Mouse (Mus musculus): ENCODE results near the gene Slc10a7.
A peak's percentile ranks its signal among the peaks of the same experiment; 100 is the strongest.

Slc10a7 gene

DNA sequence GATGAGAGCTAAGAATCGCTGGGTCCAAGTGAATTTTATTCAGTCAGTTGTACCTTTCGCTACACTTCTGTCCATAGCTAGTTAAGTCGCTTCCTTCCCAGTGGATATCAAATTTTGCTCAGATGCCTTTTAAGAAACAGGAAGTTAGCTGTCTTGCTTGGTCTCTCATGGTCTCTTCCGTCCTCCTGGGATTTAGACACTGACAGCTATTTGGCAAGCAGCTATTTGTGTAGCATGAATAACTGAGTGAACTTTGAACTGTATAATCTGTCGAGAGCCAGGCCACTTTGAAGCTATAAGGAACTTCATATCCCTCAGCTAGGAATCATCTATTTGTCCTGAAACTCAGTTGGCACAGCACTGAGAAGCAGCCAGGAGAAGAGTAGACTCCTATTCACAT is 117.5 kb downstream of the Slc10a7 start:
- DNase-seq: peak in 1 of 2 experiments; percentile 5

- DNase-seq: no peak
Measured at GRCm38 (mm10) chr8:78627793-78628192, 118.6 kb downstream of the Slc10a7 start.

DNA sequence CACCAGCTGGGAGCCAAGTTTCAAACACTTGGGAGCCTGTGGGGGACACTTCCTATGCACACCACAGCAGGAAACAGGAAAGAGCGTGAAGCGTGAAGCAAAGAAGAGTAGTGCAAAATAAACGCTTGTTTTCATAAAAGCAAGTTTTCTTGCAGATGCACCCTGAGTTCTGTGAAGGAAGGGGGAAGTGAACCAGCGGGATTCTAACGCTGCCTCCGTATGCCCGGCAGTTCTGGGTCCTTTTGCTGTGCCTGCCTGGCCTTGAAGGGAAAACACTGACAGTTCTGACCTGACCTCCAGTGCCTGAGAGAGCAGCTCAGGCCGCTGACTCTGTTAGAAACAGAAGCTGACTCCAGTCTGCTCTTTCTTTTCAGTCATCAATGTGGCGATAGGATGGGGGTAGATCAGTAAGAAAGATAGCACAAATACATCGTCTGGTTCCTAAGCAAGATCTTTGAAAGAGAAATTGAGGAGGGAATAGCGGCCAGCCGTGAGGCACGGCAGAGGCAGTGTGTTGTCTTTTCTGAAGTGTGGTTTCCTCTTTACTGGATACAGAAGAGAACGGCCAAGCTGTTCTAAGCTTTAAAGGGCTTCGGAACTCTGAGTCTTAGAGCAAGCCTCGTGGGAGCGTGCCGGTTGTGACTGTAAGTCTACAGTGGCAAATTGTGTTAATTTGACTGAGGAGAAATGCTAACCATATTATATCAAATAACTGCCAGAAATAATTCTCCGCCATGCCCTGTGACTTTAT is 121.4 kb downstream of the Slc10a7 start:
- no peak for DNase-seq

DNA sequence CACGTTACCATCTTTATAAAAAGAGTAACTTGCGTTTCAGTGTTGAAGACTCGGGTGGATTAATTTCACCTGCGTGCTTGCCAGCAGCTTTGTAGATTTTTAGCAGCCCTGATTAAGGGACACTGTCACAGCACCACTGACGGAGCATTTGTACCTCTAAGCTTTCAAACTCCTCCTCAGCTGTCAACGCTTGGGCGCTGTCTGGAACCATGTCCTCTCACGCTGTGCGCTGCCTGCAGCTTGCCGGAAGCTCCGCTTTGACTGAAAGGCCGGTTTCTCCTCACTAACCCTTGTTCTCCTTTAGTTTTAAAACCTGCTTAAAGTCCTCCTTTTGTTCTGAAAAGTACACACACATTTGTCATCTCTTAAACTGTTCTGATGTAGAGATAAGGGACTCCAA is 123.9 kb downstream of the Slc10a7 start:
- no peak for DNase-seq

GRCm38 (mm10) chr8:78634018-78634417 is 124.9 kb downstream of the Slc10a7 start:
- no peak for DNase-seq

DNA sequence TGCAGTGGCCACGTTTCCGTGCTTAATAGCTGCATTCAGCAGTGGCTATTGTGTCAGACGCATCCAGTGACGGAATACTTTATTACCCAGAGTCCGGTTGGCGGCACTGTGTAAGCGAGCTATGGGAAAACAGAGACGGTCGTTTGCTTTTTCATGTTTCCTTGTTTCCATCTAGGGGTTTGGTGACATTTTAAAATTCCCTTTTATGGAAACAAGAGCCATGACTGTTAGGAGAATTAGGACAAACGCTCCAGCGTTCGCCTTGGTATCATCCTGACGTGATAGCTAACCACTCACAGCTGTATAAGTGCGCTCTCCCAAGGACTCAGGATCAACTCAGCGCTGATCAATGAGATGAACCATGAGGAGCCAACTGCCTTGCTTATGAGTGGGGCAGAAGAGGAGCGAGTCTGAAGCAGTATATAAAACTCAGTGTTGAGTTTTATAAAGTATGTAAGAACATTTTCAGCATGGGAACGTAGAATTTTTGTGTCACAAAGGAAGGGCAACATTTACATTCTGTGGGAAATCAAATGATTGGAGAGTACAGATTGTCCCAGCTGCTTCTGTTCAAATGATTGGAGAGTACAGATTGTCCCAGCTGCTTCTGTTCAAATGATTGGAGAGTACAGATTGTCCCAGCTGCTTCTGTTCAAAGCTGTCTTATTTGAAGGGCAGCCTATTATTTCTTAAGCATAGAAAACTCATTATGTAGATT is 125.5 kb downstream of the Slc10a7 start:
- DNase-seq: no peak

DNA sequence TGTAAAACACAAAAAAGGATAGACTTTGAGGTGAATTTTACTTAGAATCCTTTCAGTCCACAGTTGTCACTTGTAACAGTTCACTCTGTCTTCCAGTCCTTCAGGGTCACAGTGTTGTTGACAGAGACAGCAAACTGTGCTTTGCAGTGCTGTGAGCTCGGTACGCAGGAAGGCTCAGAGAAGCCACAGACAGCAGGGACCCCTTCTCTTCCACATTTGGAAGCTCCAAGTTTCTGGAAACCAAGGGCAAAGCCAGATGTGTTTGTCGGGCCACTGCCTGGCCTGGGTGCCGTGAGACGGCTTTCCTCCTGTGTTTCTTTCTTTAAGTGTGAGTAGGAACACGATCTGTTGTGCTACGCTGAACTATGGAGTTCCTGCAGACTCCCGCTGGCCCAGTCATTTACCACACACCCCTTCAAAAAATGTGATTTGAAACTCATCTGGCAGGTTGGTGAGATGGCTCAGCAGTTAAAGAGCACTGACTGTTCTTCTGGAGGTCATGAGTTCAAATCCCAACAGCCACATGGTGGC is 126.2 kb downstream of the Slc10a7 start:
- DNase-seq: no peak

- no peak for DNase-seq
Measured at GRCm38 (mm10) chr8:78641919-78642318, 132.8 kb downstream of the Slc10a7 start.

DNA sequence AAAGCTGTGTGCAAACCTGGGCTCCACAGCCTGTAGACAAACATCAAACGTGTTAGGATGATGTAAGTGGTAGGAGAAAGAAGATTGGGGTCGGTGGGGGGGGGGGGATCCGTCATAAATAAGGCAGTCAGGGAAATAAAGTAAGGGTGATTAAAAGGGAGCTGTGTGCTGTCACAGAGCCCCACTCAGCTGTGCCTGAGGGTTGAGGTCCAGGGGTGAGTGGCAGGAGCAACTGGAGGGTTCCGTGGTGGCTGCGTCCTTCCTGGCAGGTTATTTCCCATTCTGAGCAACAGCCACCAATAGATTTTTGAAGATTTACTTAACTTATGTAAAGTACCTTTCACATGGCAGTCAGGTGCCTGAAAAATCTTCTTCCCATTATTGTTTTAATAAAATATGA is 133.2 kb downstream of the Slc10a7 start:
- DNase-seq: no peak

DNA sequence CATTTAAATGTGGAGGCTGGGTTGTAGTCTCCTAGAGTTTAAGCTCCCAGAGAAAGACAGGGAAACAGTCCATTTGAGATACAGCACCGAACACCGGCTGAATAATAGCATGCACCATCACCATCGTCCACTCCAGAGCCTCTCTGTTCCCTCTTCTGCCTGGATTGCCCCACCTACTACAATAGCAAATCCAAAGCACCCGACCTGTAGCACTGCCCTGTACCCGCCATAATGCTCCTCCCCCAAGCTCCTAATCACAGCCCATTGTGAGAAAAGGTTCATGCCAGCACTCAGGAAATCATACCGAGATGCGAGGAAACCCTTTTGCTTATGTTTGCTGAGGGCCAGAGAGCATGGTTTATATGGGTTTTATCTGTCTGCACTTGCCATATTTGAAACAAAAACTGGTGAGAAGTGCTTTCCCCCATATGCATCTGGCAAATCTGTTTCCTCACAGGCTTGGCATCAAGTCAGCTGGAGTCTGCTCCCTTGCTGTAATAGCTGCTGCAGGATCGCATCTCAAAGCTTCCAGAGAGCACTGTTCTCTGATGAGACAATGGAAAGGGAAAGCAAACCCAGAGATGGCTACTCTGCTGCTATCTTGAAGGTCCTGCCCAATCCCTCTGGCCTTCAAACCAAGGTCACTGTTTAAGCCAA is 138.0 kb downstream of the Slc10a7 start:
- DNase-seq: no peak

DNA sequence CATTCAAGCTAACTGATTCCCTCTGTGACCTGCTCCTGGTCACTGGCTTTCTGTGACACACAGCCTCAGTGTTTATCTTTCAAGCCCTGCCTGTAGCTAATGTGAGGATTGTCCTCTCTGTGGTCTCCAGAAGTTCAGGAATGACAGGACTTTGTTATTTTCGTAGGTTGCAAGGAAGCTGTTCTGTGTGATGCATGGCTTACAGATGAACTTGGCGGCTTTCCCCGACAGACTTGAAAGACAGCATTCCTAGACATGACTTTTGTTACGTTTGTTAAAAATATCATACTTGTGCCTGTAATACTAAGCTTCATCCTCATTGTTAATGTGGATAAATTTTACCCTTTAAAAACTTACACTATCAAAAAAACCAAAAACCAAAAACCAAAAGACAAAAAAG is 138.7 kb downstream of the Slc10a7 start:
- DNase-seq: no peak

- peak; percentile 31 to 61 for DNase-seq
Measured at GRCm38 (mm10) chr8:78648918-78649317, 139.8 kb downstream of the Slc10a7 start.

DNA sequence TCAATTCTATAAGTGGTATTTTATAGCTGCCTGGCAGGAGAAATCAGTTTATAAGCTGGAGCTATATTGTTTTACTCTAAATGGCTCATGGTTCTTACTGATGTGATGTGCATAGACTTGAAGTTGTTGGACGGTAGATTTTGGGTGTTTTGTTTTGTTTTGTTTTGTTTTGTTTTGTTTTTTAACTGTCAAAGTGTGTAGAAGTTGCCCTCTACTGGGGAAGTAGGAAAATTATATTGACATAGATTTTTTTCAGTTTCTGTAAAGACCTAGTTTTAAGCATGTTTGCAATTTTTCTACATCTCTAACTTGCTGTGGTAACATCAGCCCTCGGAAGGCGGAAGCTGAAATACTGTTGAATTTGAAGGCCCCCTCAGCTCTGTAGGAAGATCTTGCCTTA is 142.5 kb downstream of the Slc10a7 start:
- DNase-seq: no peak

DNA sequence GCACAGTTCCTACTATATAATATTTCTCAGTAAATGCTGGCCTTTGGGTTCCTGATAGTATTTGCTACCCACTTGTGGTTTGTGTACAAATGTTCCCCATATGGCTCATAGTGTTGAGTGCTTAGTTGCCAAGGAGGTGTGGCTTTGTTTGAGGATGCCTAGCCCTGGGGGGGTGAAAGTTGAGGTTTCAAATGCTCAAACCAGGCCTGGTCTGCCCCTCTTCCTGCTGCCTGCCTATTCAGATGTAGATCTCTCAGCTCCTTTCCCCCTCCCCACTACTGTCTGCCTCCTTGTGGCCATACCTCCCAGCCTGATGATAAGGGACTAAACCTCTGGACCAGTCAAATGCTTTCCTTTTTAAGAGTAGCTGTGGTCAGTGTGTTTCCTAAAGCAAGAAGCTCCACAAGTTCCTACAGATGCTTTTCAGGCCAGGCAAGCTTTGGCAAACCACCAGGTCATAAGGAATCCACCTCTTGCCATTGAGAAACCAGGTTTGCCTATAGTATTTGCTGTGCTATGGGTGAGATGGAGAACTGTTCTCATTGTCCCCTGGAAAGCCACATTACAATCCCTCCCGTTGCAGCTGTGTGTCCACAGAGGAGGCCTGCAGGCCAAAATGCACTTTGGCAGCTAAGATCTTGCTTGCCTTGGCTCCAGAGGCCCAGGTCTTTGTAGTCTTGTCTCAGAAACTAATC is 146.4 kb downstream of the Slc10a7 start:
- DNase-seq: no peak

DNA sequence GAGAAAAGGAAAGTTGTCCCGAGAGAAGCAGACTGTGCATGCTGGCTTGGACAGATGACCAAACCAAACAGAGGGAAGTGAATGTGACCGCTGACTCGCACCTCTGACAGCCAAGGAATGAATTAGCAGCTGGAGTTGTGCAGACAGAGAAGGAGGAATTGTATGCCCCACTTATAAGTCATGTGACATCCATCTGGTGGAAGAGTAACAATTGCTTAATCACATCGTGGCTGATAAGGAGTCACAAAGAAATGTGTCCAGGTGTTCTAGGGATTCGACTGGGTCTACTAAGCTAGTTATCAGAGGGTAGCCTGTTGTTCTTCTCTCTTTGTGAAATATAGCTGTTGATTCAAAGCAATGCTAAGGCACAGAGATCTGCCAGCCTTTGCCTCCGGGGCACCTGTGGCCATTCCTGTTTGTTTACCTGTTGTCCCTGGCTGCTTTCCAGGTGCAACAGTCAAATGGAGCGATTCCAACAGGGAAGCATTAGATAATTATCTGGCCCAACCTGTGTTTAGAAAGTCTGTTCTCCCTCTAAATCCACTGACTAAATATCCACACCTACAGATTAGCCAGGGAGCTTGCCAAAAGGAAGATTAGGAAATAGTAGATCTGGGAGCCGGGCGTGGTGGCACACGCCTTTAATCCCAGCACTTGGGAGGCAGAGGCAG is 147.7 kb downstream of the Slc10a7 start:
- DNase-seq: peak; percentile 23 to 24

DNA sequence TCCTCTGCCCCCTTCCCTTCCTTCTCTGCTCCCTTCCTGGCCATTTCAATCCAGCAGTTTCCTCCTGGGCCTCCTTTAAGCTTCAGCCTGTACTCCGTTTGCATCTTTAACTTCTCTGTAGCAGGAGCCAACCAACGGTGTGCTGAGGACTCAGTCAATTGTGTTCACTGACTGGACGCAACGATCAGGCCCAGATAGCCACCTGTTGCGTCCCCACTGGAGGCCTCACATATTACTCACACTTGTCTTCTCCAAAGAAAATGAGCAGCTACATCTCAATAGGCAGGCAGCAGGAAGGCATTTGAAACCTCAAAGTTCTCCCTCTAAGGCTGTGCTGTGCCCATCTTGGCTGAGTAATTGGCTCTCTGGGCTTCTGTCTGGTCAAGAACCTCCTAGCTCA is 149.0 kb downstream of the Slc10a7 start:
- no peak for DNase-seq

GRCm38 (mm10) chr8:78659617-78660187 is 150.6 kb downstream of the Slc10a7 start:
- DNase-seq: no peak

GRCm38 (mm10) chr8:78664306-78664940 is 155.3 kb downstream of the Slc10a7 start:
- DNase-seq: no peak

GRCm38 (mm10) chr8:78667399-78667798 is 158.3 kb downstream of the Slc10a7 start:
- no peak for DNase-seq

DNA sequence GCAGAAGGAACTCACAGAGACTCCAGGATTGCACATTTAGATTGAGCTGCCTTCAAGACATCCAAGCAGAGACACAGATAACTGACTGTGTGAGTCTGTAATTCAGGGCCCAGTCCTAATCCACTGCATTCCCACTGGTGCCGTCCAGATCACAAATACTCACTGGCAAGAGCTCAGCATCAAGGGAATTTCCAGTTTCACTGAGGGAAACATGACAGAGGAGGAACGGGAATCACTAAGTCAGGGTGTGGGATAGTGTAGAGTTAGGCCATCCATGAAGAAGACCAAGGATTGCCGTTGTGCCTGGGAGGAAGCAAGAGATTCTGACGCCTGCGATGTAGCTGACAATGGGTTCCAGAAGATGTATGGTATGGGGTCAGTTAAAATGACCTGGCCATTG is 159.1 kb downstream of the Slc10a7 start:
- DNase-seq: no peak

DNA sequence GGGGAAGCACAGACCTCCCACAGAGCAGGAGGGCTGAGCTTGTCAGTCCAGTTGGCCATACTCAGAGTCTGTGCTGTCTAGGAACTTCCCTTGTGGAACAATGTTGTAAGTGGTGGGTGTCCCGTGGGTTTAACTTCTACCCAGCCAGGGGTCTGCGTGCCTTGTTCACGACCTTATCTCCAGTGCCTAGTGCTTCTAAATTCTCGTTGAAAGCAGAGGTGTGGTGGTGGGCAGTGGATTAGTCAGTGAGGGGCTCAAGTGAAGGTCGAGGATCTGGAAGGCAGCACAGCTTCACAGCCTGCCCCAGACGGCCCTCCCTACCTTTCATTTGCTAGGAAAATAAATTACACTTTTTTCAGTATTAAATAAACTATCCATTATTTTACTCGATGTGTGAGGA is 161.1 kb downstream of the Slc10a7 start:
- DNase-seq: no peak
